Mouse (Mus musculus): ENCODE results near the gene Adarb2. TPM values are rescaled to one million over a fixed set of nuclear protein-coding genes. Genes with fewer than 3 reads are reported as not detected.

Adarb2 gene
- total RNA-seq, 2 experiments from 2014 or later = 26.1 to 26.2 TPM

DNA sequence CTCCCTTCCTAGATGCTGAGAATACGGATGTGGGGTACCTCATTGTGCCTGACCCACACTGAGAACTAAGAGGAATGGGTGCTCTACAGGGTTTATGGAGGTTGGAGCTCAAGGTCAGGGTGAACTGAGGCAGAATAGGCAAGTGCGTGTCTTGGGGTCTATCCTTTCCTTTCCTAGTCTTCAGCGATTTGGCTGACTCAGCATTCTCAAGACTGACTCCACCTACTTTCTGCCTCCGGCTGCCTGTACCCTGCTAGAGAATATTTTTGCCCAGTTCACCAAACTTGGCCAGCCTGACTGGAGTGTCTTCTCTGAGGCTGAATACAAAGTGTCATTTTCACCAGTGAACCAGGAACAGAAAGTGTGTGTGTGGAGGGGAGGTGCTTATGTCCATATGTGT, 163.4 kb downstream of the Adarb2 start:
- DNase-seq (ENCODE audit: low spot score in 2 of 2) = no peak

GRCm38 (mm10) chr13:8369868-8370387, 167.3 kb downstream of the Adarb2 start:
- no peak for DNase-seq (ENCODE audit: low spot score in 2 of 2)

GRCm38 (mm10) chr13:8388541-8388940, 185.9 kb downstream of the Adarb2 start:
- DNase-seq (ENCODE audit: low spot score in 2 of 2) = peak in 1 of 2 experiments; percentile 8

DNA sequence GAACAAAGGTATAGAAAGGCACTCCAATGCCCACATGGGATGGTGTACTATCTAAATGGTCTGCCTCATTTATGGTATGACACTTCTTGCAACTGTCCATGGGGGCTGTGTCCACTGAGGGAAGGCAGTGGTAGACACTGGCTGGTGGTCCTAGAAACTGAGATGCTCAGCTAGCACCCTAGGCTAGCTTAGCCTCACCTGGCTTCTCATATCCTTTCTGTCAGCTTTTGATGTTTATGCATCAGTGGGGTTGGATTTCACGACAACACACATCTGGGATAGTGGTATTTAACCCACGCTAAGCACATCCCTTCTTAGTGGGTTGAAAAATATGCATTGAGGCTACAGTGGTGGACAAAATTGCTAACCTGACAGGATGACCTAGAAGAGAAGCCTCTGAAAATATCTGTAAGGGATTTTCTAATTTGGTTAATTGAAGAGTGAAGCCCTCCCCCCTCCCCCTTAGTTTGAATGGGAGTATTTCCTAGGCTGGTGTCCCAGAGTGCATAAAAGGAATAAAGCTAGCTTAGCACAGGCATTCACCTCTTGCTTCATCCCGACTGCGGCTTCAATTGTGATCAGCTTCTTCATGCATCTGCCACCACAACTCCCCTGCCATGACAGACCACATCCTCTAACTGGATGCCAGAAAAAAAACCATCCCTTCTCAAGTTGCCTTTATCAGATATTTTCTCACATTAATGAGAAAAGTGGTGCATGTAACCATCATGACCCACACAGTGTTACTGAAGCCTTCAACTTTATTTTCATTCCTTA, 197.8 kb downstream of the Adarb2 start:
- no peak for DNase-seq (ENCODE audit: low spot score in 2 of 2)

DNA sequence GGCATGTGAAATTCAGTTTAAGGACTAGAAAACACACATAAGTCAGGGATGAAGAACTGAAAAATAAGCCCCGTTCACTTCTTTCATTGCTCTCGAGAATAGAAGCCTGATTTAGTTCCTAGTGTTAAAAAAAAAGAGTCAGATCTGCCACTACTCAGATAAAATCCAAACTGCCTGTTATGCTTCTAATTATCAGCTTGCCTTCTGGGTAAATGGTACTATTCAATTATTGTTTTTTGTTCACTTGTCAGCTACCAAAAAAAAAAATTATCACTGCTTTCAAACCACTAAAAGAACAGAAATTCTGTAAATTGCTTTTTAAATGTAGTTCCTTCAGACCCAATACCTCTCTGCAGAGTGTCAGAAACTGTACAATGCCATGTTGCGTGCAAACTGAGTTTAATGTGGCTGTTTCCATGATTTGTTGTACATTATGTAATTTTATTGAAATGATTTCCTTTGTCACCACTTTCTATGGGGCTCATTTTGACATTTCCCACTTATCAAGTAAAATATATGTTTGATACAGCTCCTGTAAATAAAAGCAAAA, 199.7 kb downstream of the Adarb2 start:
- no peak for DNase-seq (ENCODE audit: low spot score in 2 of 2)

DNA sequence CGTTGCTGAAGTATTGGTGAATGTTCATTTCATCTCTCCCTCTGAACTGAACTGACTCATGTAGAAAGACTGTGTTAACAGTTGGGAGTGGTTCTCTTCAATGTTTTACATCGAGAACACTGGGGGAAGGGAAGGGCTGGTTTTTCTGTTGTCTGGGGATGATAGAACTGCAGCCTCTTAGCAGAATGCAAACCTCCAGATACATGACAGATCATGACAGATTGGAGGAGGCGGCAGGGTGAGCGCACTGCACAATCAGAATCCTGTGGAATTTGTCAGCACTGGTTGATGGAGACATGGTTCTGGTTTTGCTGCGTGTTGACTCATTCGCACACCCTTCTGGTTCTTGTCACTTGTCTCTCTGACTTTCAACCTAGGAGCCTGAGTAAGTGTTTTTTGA, 203.4 kb downstream of the Adarb2 start:
- DNase-seq (ENCODE audit: low spot score in 2 of 2) = peak; percentile 15 to 37

DNA sequence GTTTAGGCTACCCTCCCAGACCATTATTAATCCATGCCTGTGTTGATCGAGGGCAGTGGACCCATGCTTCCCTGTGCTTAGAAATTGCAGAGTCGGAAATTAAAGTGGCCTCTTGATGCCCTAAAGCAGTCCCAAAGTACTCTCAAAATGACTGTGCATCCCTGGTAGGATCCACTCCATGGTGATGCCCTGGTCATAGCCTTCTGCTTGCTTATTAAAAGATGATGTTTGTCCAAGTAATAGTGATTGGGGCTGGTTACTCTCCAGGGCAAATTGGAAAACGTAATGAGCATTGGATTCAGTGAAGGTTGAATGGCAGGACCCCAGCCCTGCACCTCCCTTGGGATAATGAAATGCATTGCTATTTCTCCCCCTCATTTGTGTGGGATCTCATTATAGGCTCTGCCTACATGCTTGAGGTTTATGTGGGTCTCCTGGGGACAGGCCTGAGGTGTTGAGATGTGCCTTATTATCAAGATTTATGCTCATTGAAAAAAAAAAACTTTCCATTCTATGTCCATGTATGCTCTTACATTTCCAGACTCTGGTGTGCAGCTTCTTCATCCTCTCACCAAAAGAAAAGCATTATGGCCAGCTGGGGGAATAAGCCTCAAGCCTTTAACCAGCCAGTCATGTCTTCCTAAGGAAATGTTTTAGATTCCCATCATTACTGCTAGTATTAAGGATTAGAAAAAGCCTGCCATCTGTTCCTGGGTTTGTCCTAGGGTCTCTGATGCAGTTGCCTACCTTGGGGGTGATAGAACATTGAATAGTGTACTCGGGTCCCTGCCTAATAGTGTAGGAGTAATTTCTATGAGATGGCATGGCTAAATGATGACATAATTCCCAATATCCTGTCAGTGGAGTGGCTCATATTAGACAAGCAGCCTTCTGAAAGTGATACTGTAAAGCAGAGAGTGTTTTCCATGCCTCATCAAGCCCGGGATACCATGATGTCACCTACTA, 208.0 kb downstream of the Adarb2 start:
- DNase-seq (ENCODE audit: low spot score in 2 of 2) = no peak

GRCm38 (mm10) chr13:8424019-8424719, 221.5 kb downstream of the Adarb2 start:
- peak in 1 of 2 experiments; percentile 20 for DNase-seq (ENCODE audit: low spot score in 2 of 2)

- no peak for DNase-seq (ENCODE audit: low spot score in 2 of 2)
Measured at GRCm38 (mm10) chr13:8439188-8439835, 236.6 kb downstream of the Adarb2 start.

GRCm38 (mm10) chr13:8445415-8445814, 242.7 kb downstream of the Adarb2 start:
- DNase-seq (ENCODE audit: low spot score in 2 of 2) = no peak

GRCm38 (mm10) chr13:8448192-8448879, 245.7 kb downstream of the Adarb2 start:
- DNase-seq (ENCODE audit: low spot score in 2 of 2) = no peak

DNA sequence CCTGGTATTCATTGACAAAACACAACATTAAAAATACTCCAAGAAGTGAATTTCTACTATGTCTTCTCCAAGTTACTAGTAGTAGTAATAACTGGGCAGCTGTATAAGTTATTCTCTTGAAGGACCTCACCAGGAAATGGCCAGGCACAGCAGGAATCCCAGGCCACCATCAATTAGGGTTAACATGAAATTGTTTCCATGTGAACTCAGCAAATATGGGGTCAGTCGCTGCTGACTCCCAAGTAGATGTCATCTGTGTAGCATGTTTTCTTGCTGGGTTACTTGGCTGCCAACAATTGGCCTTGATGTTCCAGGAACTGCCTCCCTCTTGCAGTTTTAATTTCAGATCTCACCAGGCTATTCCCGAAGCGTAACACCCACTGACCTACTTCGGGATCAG, 248.9 kb downstream of the Adarb2 start:
- no peak for DNase-seq (ENCODE audit: low spot score in 2 of 2)

- no peak for DNase-seq (ENCODE audit: low spot score in 2 of 2)
Measured at GRCm38 (mm10) chr13:8456886-8457285, 254.2 kb downstream of the Adarb2 start.

GRCm38 (mm10) chr13:8457831-8458230, 255.2 kb downstream of the Adarb2 start:
- DNase-seq (ENCODE audit: low spot score in 2 of 2) = no peak

DNA sequence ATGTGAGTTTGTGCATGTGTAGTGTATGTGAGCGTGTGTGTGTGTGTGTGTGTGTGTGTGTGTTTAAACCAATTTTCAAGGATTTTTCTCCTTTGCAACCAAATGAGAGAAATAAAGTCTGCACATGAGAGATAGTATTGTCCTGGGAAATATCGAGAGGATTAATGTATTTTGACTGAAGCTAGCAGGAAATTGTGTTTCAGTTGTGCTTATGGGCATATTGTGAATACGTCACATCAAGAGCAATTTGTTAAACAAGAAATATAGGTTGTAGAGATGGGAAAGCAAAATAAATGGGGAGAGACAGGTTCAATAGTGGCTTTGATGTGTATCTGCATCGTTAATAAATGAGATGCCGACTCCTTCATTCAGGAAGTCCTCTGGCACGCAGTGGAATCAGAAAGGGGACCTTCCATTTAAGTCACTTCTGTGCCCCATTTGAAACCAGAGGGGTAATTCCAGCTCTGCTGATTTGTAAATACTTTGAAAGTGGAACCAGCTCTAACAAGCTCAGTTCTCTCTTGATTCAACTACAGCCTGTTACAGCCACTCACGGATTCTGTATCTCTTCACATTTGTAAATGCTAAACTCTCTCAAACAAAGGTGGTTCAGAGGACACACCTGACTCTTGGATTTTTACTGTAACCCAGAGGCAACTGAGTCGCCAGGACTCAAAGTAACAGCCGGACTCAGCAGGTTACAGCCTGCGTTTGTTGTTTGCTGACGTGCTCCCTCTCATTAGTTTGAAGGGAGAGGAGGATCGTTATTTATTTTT, 265.1 kb downstream of the Adarb2 start:
- DNase-seq (ENCODE audit: low spot score in 2 of 2) = no peak

GRCm38 (mm10) chr13:8476237-8476636, 273.6 kb downstream of the Adarb2 start:
- no peak for DNase-seq (ENCODE audit: low spot score in 2 of 2)

GRCm38 (mm10) chr13:8478731-8479130, 276.1 kb downstream of the Adarb2 start:
- DNase-seq (ENCODE audit: low spot score in 2 of 2) = no peak

- DNase-seq (ENCODE audit: low spot score in 2 of 2) = no peak
Measured at GRCm38 (mm10) chr13:8479970-8480369, 277.3 kb downstream of the Adarb2 start.

GRCm38 (mm10) chr13:8481347-8481746, 278.7 kb downstream of the Adarb2 start:
- DNase-seq (ENCODE audit: low spot score in 2 of 2) = no peak
